Mouse (Mus musculus): ENCODE results near the gene Abtb2.

- TF ChIP-seq EP300 (IDR thresholded peaks at IDR 0.05; ENCODE audit: low read depth) = no peak
- no peak for TF ChIP-seq CTCF (IDR thresholded peaks at IDR 0.05; ENCODE audit: low read depth)
These were observed 141.1 kb downstream of the Abtb2 start for GRCm38 (mm10) chr2:103707056-103707776.
